Mouse (Mus musculus): Measurements from ENCODE around the gene Nmi. TPM values are rescaled to one million over a fixed set of nuclear protein-coding genes. Genes with fewer than 3 reads are reported as not detected.
A peak's percentile ranks its signal among the peaks of the same experiment; 100 is the strongest.
"Not testable (repeated sequence)": the region's sequence is repeated elsewhere in the genome, so short reads cannot be mapped to it uniquely, and the experiment has no call there.

Gene Nmi
- polyA plus RNA-seq (2012), result not detected in 2 replicates

DNA sequence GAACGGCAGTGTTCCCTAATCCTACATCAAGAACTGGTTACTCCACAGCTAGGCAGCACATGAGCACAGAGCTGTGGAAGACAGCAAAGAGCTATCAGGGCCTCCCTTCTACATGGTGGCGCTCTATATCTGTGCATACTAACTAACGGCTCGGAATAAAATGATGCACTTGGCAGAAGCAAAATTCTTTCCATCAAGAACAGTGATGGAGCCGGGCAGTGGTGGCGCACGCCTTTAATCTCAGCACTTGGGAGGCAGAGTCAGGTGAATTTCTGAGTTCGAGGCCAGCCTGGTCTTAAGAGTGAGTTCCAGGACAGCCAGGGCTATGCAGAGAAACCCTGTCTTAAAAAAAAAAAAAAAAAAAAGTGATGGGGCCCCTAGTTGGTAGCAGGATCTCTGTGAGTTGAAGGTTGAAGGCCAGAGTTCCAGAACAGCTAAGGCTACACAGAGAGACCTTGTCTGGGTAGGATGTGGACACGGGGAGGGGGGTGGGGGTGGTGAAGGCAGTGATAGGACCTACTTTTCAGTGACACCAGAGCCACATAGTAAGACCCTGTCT, at the start of gene Nmi:
Gene Nmi (minus strand): TSS at position 85 of the 559 bp plus-strand sequence.
- H3K4me3 ChIP-seq (replicated peaks), result peak within 1 kb of the TSS; percentile 71
- no peaks in the 10 kb centered on the region for H3K36me3 ChIP-seq (ENCODE audit: control insufficient read depth)
- peaks cover 8% of the 10 kb centered on the region for H3K4me1 ChIP-seq (ENCODE audit: control insufficient read depth)
- no peaks in the 10 kb centered on the region for H3K27me3 ChIP-seq (ENCODE audit: control insufficient read depth)
- TF ChIP-seq GATA1 (IDR thresholded peaks at IDR 0.05; ENCODE audit: low read length), result no peak
- TF ChIP-seq TAL1 (IDR thresholded peaks at IDR 0.05; ENCODE audit: low read length), result no peak
- no peaks in the 10 kb centered on the region for H3K9me3 ChIP-seq (ENCODE audit: control insufficient read depth, low read length)

DNA sequence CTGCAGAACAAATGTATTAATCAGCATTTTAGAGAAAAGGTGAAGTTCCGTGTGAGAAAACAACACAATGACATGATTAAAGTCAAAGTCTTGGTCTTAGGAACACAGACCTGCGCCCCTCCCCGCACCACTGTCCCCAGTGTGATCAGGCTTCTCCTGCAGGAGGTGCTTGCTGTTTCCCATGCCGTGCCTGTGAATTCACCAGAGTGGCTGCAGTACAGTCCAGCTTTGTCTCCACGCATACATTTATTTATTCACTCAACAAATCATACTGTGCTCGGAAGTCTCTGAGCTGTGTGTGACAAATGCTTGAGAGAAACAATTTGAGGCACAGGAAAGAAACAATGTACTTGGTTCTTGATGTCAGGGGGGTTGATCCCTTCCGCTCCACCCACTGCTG, 43.1 kb upstream of the Nmi start:
- Histone ChIP-seq H3K4me3 (replicated peaks) (no peak overlapping the region), H3K36me3 (ENCODE audit: control insufficient read depth) (no peaks in the 10 kb centered on the region), H3K27me3 (ENCODE audit: control insufficient read depth) (no peaks in the 10 kb centered on the region), H3K4me1 (ENCODE audit: control insufficient read depth) (no peaks in the 10 kb centered on the region), H3K9me3 (ENCODE audit: control insufficient read depth, low read length) (no peaks in the 10 kb centered on the region)
- TF ChIP-seq GATA1 (IDR thresholded peaks at IDR 0.05; ENCODE audit: low read length) (no peak), TAL1 (IDR thresholded peaks at IDR 0.05; ENCODE audit: low read length) (no peak)

DNA sequence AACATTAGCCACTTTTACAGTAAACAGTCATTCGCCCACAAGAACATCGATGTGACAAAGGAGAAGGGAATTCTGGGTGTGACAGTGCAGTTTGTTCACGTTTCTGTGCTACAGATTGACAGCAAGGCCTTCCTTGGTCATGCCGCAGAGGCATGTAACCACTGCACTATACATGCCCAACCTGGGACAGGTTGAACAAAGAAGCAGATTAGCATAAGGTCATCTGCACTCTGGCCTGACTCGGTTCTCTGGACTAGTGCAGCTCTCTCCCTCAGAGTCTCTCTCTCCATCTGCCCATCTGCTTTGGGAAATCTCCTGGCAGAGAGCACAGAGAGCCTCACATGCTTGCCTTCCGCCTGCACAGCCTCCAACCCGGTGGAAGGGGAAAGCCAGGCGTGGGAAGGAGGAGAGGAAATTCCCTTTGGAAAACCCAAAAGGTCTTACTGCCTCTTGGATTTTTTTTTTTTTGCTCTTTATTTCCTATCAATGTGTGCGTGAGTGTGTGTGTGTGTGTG, 40.1 kb upstream of the Nmi start:
- TF ChIP-seq TAL1 (IDR thresholded peaks at IDR 0.05; ENCODE audit: low read length) (no peak), GATA1 (IDR thresholded peaks at IDR 0.05; ENCODE audit: low read length) (no peak)
- H3K4me1 ChIP-seq (ENCODE audit: control insufficient read depth), result no peaks in the 10 kb centered on the region
- no peak overlapping the region for H3K4me3 ChIP-seq (replicated peaks)
- no peaks in the 10 kb centered on the region for H3K9me3 ChIP-seq (ENCODE audit: control insufficient read depth, low read length)
- H3K36me3 ChIP-seq (ENCODE audit: control insufficient read depth), result no peaks in the 10 kb centered on the region
- no peaks in the 10 kb centered on the region for H3K27me3 ChIP-seq (ENCODE audit: control insufficient read depth)

DNA sequence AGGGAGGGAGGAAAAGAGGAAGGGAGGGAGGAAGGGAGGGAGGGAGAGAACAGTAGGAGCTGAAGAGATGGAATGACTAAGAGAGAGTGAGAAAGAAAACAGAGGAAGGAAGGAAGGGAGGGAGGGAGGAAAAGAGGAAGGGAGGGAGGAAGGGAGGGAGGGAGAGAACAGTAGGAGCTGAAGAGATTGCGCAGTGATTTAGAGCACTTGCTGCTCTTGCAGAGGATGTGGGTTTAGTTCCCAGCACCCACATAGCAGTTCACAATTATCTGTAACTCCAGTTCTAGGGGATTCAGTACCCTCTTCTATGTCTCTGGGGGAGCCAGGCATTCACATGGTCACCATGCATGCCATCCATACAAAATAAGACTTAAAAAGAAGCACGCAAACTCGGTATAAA, 38.5 kb upstream of the Nmi start:
- H3K4me3 ChIP-seq (replicated peaks); H3K4me1 ChIP-seq (ENCODE audit: control insufficient read depth); H3K27me3 ChIP-seq (ENCODE audit: control insufficient read depth); H3K36me3 ChIP-seq (ENCODE audit: control insufficient read depth); H3K9me3 ChIP-seq (ENCODE audit: control insufficient read depth, low read length): not testable (repeated sequence)

DNA sequence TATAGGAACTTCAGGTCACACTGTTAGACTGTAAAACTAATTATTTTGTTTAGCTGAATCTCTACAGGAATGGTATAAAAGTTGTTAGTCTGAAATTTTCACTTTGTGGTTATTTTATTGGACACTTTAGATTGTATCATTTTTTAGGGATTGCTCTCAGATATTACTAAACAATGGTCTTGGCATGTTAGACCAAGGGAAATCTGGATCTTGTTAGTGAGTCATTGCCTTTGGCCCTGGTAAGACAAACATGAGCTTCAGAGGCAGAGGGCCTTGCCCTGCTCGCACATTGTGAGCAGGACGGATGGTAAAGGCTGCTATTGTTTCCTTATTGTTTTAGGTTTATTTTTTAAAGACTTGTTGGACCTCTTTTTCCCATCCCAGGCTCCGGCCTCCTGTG, 33.1 kb upstream of the Nmi start:
- Histone ChIP-seq H3K36me3 (ENCODE audit: control insufficient read depth) (no peaks in the 10 kb centered on the region), H3K4me1 (ENCODE audit: control insufficient read depth) (no peaks in the 10 kb centered on the region), H3K4me3 (replicated peaks) (no peak overlapping the region), H3K27me3 (ENCODE audit: control insufficient read depth) (no peaks in the 10 kb centered on the region), H3K9me3 (ENCODE audit: control insufficient read depth, low read length) (no peaks in the 10 kb centered on the region)
- TF ChIP-seq GATA1 (IDR thresholded peaks at IDR 0.05; ENCODE audit: low read length) (no peak), TAL1 (IDR thresholded peaks at IDR 0.05; ENCODE audit: low read length) (no peak)

DNA sequence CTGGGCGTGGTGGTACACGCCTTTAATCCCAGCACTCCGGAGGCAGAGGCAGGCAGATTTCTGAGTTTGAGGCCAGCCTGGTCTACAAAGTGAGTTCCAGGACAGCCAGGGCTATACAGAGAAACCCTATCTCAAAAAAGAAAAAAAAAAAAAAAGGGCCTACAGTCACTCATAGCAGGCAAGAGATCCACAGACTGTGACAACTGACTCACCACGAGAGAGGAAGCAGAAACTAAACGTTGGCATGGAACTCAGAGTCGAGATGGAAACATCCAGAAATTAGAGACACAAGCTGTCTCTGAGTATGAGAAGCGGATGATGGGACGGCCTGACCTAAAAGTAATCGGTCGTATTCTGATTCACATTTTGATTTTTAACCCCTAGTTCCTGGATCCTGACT, 29.0 kb upstream of the Nmi start:
- H3K9me3 ChIP-seq (ENCODE audit: control insufficient read depth, low read length); H3K36me3 ChIP-seq (ENCODE audit: control insufficient read depth); H3K4me1 ChIP-seq (ENCODE audit: control insufficient read depth); H3K27me3 ChIP-seq (ENCODE audit: control insufficient read depth); H3K4me3 ChIP-seq (replicated peaks): not testable (repeated sequence)

DNA sequence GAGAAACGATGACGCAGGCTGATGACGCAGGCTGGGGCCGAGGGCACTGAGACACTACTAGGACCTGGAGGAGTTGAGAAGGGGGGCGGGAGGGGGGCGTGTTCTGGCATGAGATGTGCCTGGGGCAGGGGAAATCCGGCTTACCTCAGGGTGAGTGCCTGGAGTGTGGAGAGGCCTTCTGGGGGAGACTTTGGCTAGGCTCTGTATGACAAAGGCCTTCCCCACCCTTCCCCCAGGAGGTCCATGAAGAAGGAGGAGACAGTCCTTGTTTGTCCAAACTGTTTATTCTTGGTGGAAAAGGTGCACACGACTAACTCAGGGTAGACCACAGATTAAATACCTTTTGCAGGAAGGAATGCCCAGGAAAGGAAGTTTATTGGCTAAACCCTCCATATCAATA, 28.2 kb upstream of the Nmi start:
- no peaks in the 10 kb centered on the region for H3K36me3 ChIP-seq (ENCODE audit: control insufficient read depth)
- no peak overlapping the region for H3K4me3 ChIP-seq (replicated peaks)
- no peaks in the 10 kb centered on the region for H3K4me1 ChIP-seq (ENCODE audit: control insufficient read depth)
- H3K27me3 ChIP-seq (ENCODE audit: control insufficient read depth), result no peaks in the 10 kb centered on the region
- TF ChIP-seq TAL1 (IDR thresholded peaks at IDR 0.05; ENCODE audit: low read length), result no peak
- no peak for TF ChIP-seq GATA1 (IDR thresholded peaks at IDR 0.05; ENCODE audit: low read length)
- H3K9me3 ChIP-seq (ENCODE audit: control insufficient read depth, low read length), result no peaks in the 10 kb centered on the region

DNA sequence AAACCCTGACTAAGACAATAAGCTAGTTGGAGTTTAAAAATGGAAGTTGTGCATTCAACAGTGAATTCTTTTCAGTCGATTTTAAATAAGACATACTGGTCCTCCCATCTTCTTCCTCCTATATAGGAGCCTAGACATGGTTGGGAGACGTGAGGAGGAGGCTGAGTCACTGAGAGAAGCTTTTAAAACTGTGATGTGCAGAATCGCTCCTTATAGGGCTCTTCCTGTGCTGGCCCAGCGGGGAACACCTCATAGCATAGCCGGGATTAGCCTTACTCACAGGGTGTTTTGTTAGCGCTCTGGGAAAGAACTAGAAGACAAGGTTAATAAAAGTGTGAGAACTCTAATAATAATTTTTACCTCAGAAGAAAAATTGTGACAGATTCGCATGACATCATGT, 26.7 kb upstream of the Nmi start:
- TF ChIP-seq TAL1 (IDR thresholded peaks at IDR 0.05; ENCODE audit: low read length) (no peak), GATA1 (IDR thresholded peaks at IDR 0.05; ENCODE audit: low read length) (no peak)

DNA sequence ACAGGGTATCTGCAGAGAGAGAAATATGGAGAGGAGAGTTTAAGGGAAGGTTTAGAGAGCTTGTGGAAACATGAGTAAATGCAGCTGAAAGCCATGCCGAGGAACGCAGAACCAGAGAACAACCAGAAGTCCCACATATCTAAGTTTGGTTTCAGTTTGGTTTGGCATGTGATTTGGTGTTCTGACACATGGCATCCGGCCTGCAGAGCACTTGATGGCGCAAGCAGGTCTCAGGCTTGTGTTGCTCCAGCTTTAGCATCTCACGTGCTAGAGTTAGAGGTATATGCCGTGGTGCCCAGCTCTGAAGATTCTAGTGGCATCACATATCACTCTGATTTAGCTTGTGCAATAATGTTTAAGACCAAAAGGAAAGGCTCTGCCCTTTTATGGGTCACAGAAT, 18.2 kb upstream of the Nmi start:
- Histone ChIP-seq H3K9me3 (ENCODE audit: control insufficient read depth, low read length) (no peaks in the 10 kb centered on the region), H3K36me3 (ENCODE audit: control insufficient read depth) (no peaks in the 10 kb centered on the region), H3K4me1 (ENCODE audit: control insufficient read depth) (no peaks in the 10 kb centered on the region), H3K27me3 (ENCODE audit: control insufficient read depth) (no peaks in the 10 kb centered on the region), H3K4me3 (replicated peaks) (no peak overlapping the region)
- TF ChIP-seq GATA1 (IDR thresholded peaks at IDR 0.05; ENCODE audit: low read length) (no peak), TAL1 (IDR thresholded peaks at IDR 0.05; ENCODE audit: low read length) (no peak)

More for the DNA sequence above, 26.7 kb upstream of the Nmi start:
- H3K36me3 ChIP-seq (ENCODE audit: control insufficient read depth), result no peaks in the 10 kb centered on the region
- no peaks in the 10 kb centered on the region for H3K27me3 ChIP-seq (ENCODE audit: control insufficient read depth)
- H3K4me1 ChIP-seq (ENCODE audit: control insufficient read depth), result no peaks in the 10 kb centered on the region
- no peaks in the 10 kb centered on the region for H3K9me3 ChIP-seq (ENCODE audit: control insufficient read depth, low read length)
- no peak overlapping the region for H3K4me3 ChIP-seq (replicated peaks)

DNA sequence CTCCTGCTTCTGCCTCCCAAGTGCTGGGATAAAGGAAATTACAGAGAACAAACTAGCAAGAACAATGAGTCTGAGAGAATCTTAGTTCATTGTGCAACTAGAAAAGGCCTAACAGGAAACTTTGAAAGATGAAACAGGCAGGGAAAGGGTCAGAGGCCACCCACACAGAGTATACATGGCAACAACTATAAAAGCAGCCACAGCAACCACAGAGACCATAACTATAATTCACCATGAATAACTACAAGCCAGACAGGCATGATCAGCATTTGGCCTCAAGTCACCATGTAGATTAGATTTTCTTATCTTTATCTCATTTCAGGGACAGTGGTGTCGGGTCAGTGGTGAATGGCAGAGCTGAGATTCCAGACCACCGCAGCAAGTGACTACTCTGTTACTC, 16.3 kb upstream of the Nmi start:
- no peak for TF ChIP-seq GATA1 (IDR thresholded peaks at IDR 0.05; ENCODE audit: low read length)
- TF ChIP-seq TAL1 (IDR thresholded peaks at IDR 0.05; ENCODE audit: low read length), result no peak
- Histone ChIP-seq H3K4me1 (ENCODE audit: control insufficient read depth) (no peaks in the 10 kb centered on the region), H3K27me3 (ENCODE audit: control insufficient read depth) (no peaks in the 10 kb centered on the region), H3K36me3 (ENCODE audit: control insufficient read depth) (no peaks in the 10 kb centered on the region), H3K4me3 (replicated peaks) (no peak overlapping the region), H3K9me3 (ENCODE audit: control insufficient read depth, low read length) (no peaks in the 10 kb centered on the region)

Measured in erythroblast, embryonic 14.5 days (primary cell).